26 mouse cellular contexts compared by ENCODE assay signal in the genomic region with DNA sequence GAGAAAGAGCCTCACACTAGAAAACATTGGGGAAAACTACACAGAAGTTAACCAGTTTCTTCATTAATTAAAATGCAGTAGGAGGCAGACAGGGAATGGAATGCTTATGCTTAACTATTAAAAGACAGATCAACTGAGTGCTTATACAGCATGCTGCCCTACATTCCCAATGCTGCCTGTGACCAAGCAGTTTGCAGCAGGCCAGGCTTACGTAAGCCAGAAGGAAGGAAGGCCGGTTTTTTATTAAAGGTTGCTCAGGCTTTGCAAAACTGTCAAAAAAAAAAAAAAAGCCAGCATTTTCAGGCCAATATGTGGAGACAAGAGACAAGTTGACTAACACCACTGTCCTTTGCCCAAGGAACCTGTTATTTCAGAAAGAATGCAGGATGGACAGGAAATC. TPM values are rescaled to one million over a fixed set of nuclear protein-coding genes. Genes with fewer than 3 reads are reported as not detected.
DNase-seq lines count a peak whose midpoint lies in the region; ATAC-seq lines count a peak whose summit lies in the region.
"Had no signal": no experiment of that assay in that cellular context is flagged by ENCODE, and none has a peak within 500 bp of the region (broad histone marks: within the 10 kb centered on the region; RNA-seq: fewer than 3 reads in every experiment).

No protein-coding gene starts in this region.

- no peaks in the 10 kb centered on the region for H3K4me1 ChIP-seq in kidney, embryonic 14.5 days (ENCODE audit: control insufficient read depth, insufficient read depth, low read length)
- H3K4me1 ChIP-seq in heart, embryonic 10.5 days: no peaks in the 10 kb centered on the region
- H3K4me1 ChIP-seq: embryonic facial prominence, embryonic 12.5 days; embryonic facial prominence, embryonic 15.5 days; forebrain, embryonic 15.5 days; heart, embryonic 12.5 days; heart, embryonic 15.5 days; hindbrain, embryonic 13.5 days had no signal

- no peaks in the 10 kb centered on the region for H3K27me3 ChIP-seq in kidney, embryonic 14.5 days (ENCODE audit: control insufficient read depth, insufficient read depth, low read length)
- no peaks in the 10 kb centered on the region for H3K27me3 ChIP-seq in heart, embryonic 10.5 days (ENCODE audit: insufficient read depth, poor library complexity, severe bottlenecking)
- H3K27me3 ChIP-seq: CH12.LX; embryonic facial prominence, embryonic 12.5 days; embryonic facial prominence, embryonic 15.5 days; forebrain, embryonic 15.5 days; heart, embryonic 12.5 days; heart, embryonic 15.5 days; hindbrain, embryonic 13.5 days had no signal

- no peak overlapping the region for H3K4me3 ChIP-seq in kidney, embryonic 14.5 days (ENCODE audit: low read length)
- no peak overlapping the region for H3K4me3 ChIP-seq in heart, embryonic 10.5 days
- H3K4me3 ChIP-seq: embryonic facial prominence, embryonic 12.5 days; embryonic facial prominence, embryonic 15.5 days; forebrain, embryonic 15.5 days; heart, embryonic 12.5 days; heart, embryonic 15.5 days; hindbrain, embryonic 10.5 days; hindbrain, embryonic 13.5 days had no signal

- H3K9ac ChIP-seq in kidney, embryonic 14.5 days (ENCODE audit: low read depth, low read length): no peak overlapping the region
- H3K9ac ChIP-seq: embryonic facial prominence, embryonic 12.5 days; embryonic facial prominence, embryonic 15.5 days; forebrain, embryonic 15.5 days; heart, embryonic 12.5 days; heart, embryonic 15.5 days; hindbrain, embryonic 13.5 days had no signal

- no peak for ATAC-seq in kidney, embryonic 14.5 days (ENCODE audit: low FRiP score, low TSS enrichment)
- peak; percentile 53; the same call in 1 of the 2 replicates for ATAC-seq in granulocyte monocyte progenitor cell, adult 5-6 weeks (replicated peaks; ENCODE audit: poor library complexity, severe bottlenecking)
- ATAC-seq: forebrain, embryonic 15.5 days; hindbrain, embryonic 16.5 days had no signal

- no peak overlapping the region for H3K4me2 ChIP-seq in kidney, embryonic 14.5 days (replicated peaks; ENCODE audit: low read depth, low read length)
- H3K4me2 ChIP-seq: embryonic facial prominence, embryonic 12.5 days; embryonic facial prominence, embryonic 15.5 days; forebrain, embryonic 15.5 days; heart, embryonic 12.5 days; heart, embryonic 15.5 days; hindbrain, embryonic 13.5 days had no signal

- peak; percentile 30 for DNase-seq in kidney, adult 11 months
- no peak for DNase-seq in kidney, postnatal 10 days
- peak; percentile 16 for DNase-seq in kidney, postnatal 14 days
- DNase-seq in heart, embryonic 10.5 days (ENCODE audit: low spot score): no peak
- no peak for DNase-seq in thymus, postnatal 10 days (ENCODE audit: low spot score in 2 of 2)
- DNase-seq: adrenal gland, adult 8-10 months; adrenal gland, postnatal 25 days; B cell, adult 2 months; cerebellum, adult 18-20 months; cerebellum, adult 9-10 months; cerebellum, postnatal 14 days; gastrocnemius, postnatal 25 days; heart, postnatal 10 days; heart, postnatal 36 days had no signal

- no peaks in the 10 kb centered on the region for H3K9me3 ChIP-seq in kidney, embryonic 14.5 days (ENCODE audit: control insufficient read depth, low read length)
- H3K9me3 ChIP-seq in heart, embryonic 10.5 days: no peaks in the 10 kb centered on the region
- H3K9me3 ChIP-seq: embryonic facial prominence, embryonic 12.5 days; embryonic facial prominence, embryonic 15.5 days; forebrain, embryonic 15.5 days; G1E; heart, embryonic 12.5 days; heart, embryonic 15.5 days; hindbrain, embryonic 10.5 days; hindbrain, embryonic 13.5 days had no signal

- 96% methylated on average over 2 of the region's 2 CpGs for whole genome bisulfite sequencing in kidney, embryonic 14.5 days
- 91% methylated on average over 2 of the region's 2 CpGs for WGBS in heart, embryonic 10.5 days

- no peak overlapping the region for H3K27ac ChIP-seq in kidney, embryonic 14.5 days (ENCODE audit: low read depth, low read length)
- H3K27ac ChIP-seq in heart, embryonic 10.5 days: no peak overlapping the region
- H3K27ac ChIP-seq: embryonic facial prominence, embryonic 12.5 days; embryonic facial prominence, embryonic 15.5 days; forebrain, embryonic 15.5 days; heart, embryonic 15.5 days; hindbrain, embryonic 10.5 days; hindbrain, embryonic 13.5 days had no signal

- peaks cover 66% of the 10 kb centered on the region for H3K36me3 ChIP-seq in kidney, embryonic 14.5 days (ENCODE audit: control insufficient read depth, insufficient read depth, low read length)
- H3K36me3 ChIP-seq in heart, embryonic 10.5 days: peaks cover 75% of the 10 kb centered on the region

RNA-seq across cellular contexts. Expression of gene Crot, which starts 26.4 kb away (rescaled TPM):
- 37.2 and 48.9 TPM in 2 replicates for polyA plus RNA-seq in kidney, embryonic 14.5 days (2014; fragmentation: Nextera tagmentation; extraction: Ambion mirVana)
- 20.0 and 25.7 TPM in 2 replicates for total RNA-seq in granulocyte monocyte progenitor cell, adult 5-6 weeks (2014; fragmentation: Nextera tagmentation)
- 45.0 and 51.7 TPM in 2 replicates for total RNA-seq in granulocyte monocyte progenitor cell, adult 5-6 weeks (2017)
- polyA plus RNA-seq in heart, embryonic 10.5 days (2016; fragmentation: Nextera tagmentation; extraction: Ambion mirVana): 36.3 and 37.7 TPM in 2 replicates

Comparison
In these comparisons a context has a peak if more than half of its experiments do, and no peak if none do; other contexts are left out.
1. DNase-seq: peak in kidney, adult 11 months (single experiment) and kidney, postnatal 14 days (single experiment); none in kidney, postnatal 10 days (single experiment), heart, embryonic 10.5 days (single experiment) and thymus, postnatal 10 days (0 of 2).